Mouse (Mus musculus) left cerebral cortex, adult 2 months (tissue): ENCODE measurements at regions not wholly inside any gene's neighbourhood (a gene's known extent, or its start where the extent isn't known, plus 50 kb on each side); places are given as distances from the start of the nearest gene placed in this dataset.
A peak's percentile ranks its signal among the peaks of the same experiment; 100 is the strongest.

Source experiments
- DNase-seq, 2 experiments: peaks; one replicate each; pipeline ENCODE4 v3.0.0; 2021 to 2022; ENCODE audit warnings: low spot score in 2 of 2, mixed read lengths in 1 of 2; ENCODE audit errors: extremely low spot score in 1 of 2
- H3K27ac ChIP-seq: fragments of 200-600 bp; 2 replicates; pipeline ENCODE4 v1.8.1; 2022
- H3K4me3 ChIP-seq: fragments of 200-600 bp; 2 replicates; pipeline ENCODE4 v1.8.1; 2022
- CTCF ChIP-seq: fragments of 200-600 bp; IDR thresholded peaks from 2 replicates; pipeline ENCODE4 v1.8.1; 2022; ENCODE audit warnings: antibody characterized with exemption, mild to moderate bottlenecking, moderate library complexity
- intact Hi-C: fragments of 180-260 bp; cut with DNase I; formaldehyde crosslinking; loops from one replicate; pipeline ENCODE4 v1.15.1; 2025

- no peak for TF ChIP-seq CTCF
- no peak for DNase-seq
- intact Hi-C loops: no loop called here
- no peak overlapping the region for H3K4me3 ChIP-seq
- no peak overlapping the region for H3K27ac ChIP-seq
These were observed 213.3 kb upstream of the Ppp2r3a start for GRCm38 (mm10) chr9:101464727-101465427.

- Histone ChIP-seq H3K27ac (no peak overlapping the region), H3K4me3 (no peak overlapping the region)
- no peak for TF ChIP-seq CTCF
- no peak for DNase-seq
- intact Hi-C loops: no loop called here
These were observed 207.5 kb upstream of the Ppp2r3a start for GRCm38 (mm10) chr9:101458947-101459627.

- Histone ChIP-seq H3K27ac (no peak overlapping the region), H3K4me3 (no peak overlapping the region)
- intact Hi-C loops: no loop called here
- DNase-seq: no peak
- TF ChIP-seq CTCF: no peak
These were observed 206.8 kb upstream of the Ppp2r3a start for GRCm38 (mm10) chr9:101458306-101458946.

- intact Hi-C loops: loop anchor here (10.0 kb wide), 1 partner anchor 1048 kb away; no protein-coding TSS in a partner anchor
- DNase-seq: no peak
- Histone ChIP-seq H3K27ac (peak overlapping the region; percentile 63), H3K4me3 (no peak overlapping the region)
- TF ChIP-seq CTCF: no peak
These were observed 194.7 kb upstream of the Ppp2r3a start for GRCm38 (mm10) chr9:101446316-101446715.

- intact Hi-C loops: loop anchor here (1.0 to 10.0 kb wide), 3 partner anchors 124 to 1049 kb away; no protein-coding TSS in a partner anchor
- DNase-seq: peak; percentile 55
- Histone ChIP-seq H3K27ac (peak overlapping the region; percentile 78), H3K4me3 (no peak overlapping the region)
- no peak for TF ChIP-seq CTCF
These were observed 194.2 kb upstream of the Ppp2r3a start for GRCm38 (mm10) chr9:101445764-101446163.

- intact Hi-C loops: loop anchor here (1.0 to 10.0 kb wide), 3 partner anchors 124 to 1050 kb away; no protein-coding TSS in a partner anchor
- no peak overlapping the region for H3K4me3 ChIP-seq
- no peak for DNase-seq
- no peak for TF ChIP-seq CTCF
- H3K27ac ChIP-seq: peak overlapping the region; percentile 78
These were observed 193.7 kb upstream of the Ppp2r3a start for GRCm38 (mm10) chr9:101445293-101445692.

GRCm38 (mm10) chr9:101439856-101440255 lies 188.3 kb upstream of the Ppp2r3a start:
- Histone ChIP-seq H3K27ac (no peak overlapping the region), H3K4me3 (no peak overlapping the region)
- no peak for DNase-seq
- intact Hi-C loops: loop anchor here (10.0 kb wide), 1 partner anchor 1055 kb away; no protein-coding TSS in a partner anchor
- TF ChIP-seq CTCF: no peak

- TF ChIP-seq CTCF: no peak
- H3K27ac ChIP-seq: no peak overlapping the region
- intact Hi-C loops: no loop called here
- H3K4me3 ChIP-seq: no peak overlapping the region
- DNase-seq: no peak
These were observed 187.1 kb upstream of the Ppp2r3a start for GRCm38 (mm10) chr9:101438564-101439180.

GRCm38 (mm10) chr9:101424974-101425670 lies 173.5 kb upstream of the Ppp2r3a start:
- intact Hi-C loops: no loop called here
- DNase-seq: no peak
- Histone ChIP-seq H3K27ac (no peak overlapping the region), H3K4me3 (no peak overlapping the region)
- TF ChIP-seq CTCF: no peak

GRCm38 (mm10) chr9:101423041-101423440 lies 171.4 kb upstream of the Ppp2r3a start:
- intact Hi-C loops: no loop called here
- Histone ChIP-seq H3K4me3 (no peak overlapping the region), H3K27ac (no peak overlapping the region)
- no peak for TF ChIP-seq CTCF
- peak in 1 of 2 experiments; percentile 22 for DNase-seq

- intact Hi-C loops: no loop called here
- DNase-seq: no peak
- no peak overlapping the region for H3K27ac ChIP-seq
- H3K4me3 ChIP-seq: no peak overlapping the region
- TF ChIP-seq CTCF: no peak
These were observed 170.4 kb upstream of the Ppp2r3a start for GRCm38 (mm10) chr9:101422006-101422405.
